Mouse (Mus musculus): Measurements from ENCODE around the gene Rasl12. TPM values are rescaled to one million over a fixed set of nuclear protein-coding genes. Genes with fewer than 3 reads are reported as not detected.

Rasl12 gene
- 0.12 and 0.17 TPM in 2 replicates for polyA plus RNA-seq (2012; rRNA removed)

GRCm38 (mm10) chr9:65398279-65398678 is at the start of gene Rasl12:
Gene Rasl12, plus strand, starts transcription at chr9:65398506.

GRCm38 (mm10) chr9:65360641-65361448 is 37.5 kb upstream of the Rasl12 start, which contains the start of gene Ubap1l:
Gene Ubap1l, plus strand, starts transcription at chr9:65361041.

GRCm38 (mm10) chr9:65391613-65391964 is 6.7 kb upstream of the Rasl12 start, which contains the start of gene Kbtbd13:
Gene Kbtbd13, minus strand, starts transcription at chr9:65391652.

GRCm38 (mm10) chr9:65422760-65423501 is 24.6 kb downstream of the Rasl12 start, which contains the start of gene Slc51b:
Gene Slc51b, minus strand, starts transcription at chr9:65422955.

GRCm38 (mm10) chr9:65435671-65436301 is 37.5 kb downstream of the Rasl12 start, which contains the start of gene Mtfmt:
Gene Mtfmt, plus strand, starts transcription at chr9:65435782.

GRCm38 (mm10) chr9:65460732-65461442 is 62.6 kb downstream of the Rasl12 start, which contains the start of gene Spg21:
Gene Spg21, plus strand, starts transcription at chr9:65460947.

Other genes starting within 250 kb of the Rasl12 start
- gene Parp16, start 203.2 kb upstream of the Rasl12 start, polyA plus RNA-seq (2012; rRNA removed) = 4.0 and 5.9 TPM in 2 replicates
- 0.01 and 0.02 TPM in 2 replicates for gene Cilp, start 133.3 kb upstream of the Rasl12 start, polyA plus RNA-seq (2012; rRNA removed)
- 11.1 and 12.7 TPM in 2 replicates for gene Clpx, start 104.2 kb upstream of the Rasl12 start, polyA plus RNA-seq (2012; rRNA removed)
- 4.6 and 5.3 TPM in 2 replicates for gene Pdcd7, start 52.4 kb upstream of the Rasl12 start, polyA plus RNA-seq (2012; rRNA removed)
- gene Ubap1l, start 37.5 kb upstream of the Rasl12 start, polyA plus RNA-seq (2012; rRNA removed) = 0.07 and 0.22 TPM in 2 replicates
- gene Kbtbd13, start 6.9 kb upstream of the Rasl12 start, polyA plus RNA-seq (2012; rRNA removed) = 0.02 and 0.05 TPM in 2 replicates
- 0.05 and 0.09 TPM in 2 replicates for gene Slc51b, start 24.4 kb downstream of the Rasl12 start, polyA plus RNA-seq (2012; rRNA removed)
- 5.7 and 6.8 TPM in 2 replicates for gene Mtfmt, start 37.3 kb downstream of the Rasl12 start, polyA plus RNA-seq (2012; rRNA removed)
- 7.6 and 7.7 TPM in 2 replicates for gene Spg21, start 62.4 kb downstream of the Rasl12 start, polyA plus RNA-seq (2012; rRNA removed)
- gene Ankdd1a, start 121.7 kb downstream of the Rasl12 start, polyA plus RNA-seq (2012; rRNA removed) = 0.03 TPM in 1 of 2 replicates, not detected in the other
- 13.8 and 17.3 TPM in 2 replicates for gene Plekho2, start 181.5 kb downstream of the Rasl12 start, polyA plus RNA-seq (2012; rRNA removed)
- 9.4 and 12.9 TPM in 2 replicates for gene Pif1, start 188.7 kb downstream of the Rasl12 start, polyA plus RNA-seq (2012; rRNA removed)
- 8.2 and 10.3 TPM in 2 replicates for gene Rbpms2, start 231.1 kb downstream of the Rasl12 start, polyA plus RNA-seq (2012; rRNA removed)